Mouse (Mus musculus) NIH3T3 (cell line): ENCODE data around the gene Iqca.

Experiments
- DNase-seq: peaks from one replicate; pipeline ENCODE4 v3.0.0-alpha.2; 2012; ENCODE audit warnings: low read depth

Gene Iqca

GRCm38 (mm10) chr1:90132402-90132801 lies 20.8 kb downstream of the Iqca start:
- no peak for DNase-seq

GRCm38 (mm10) chr1:90131982-90132381 lies 21.2 kb downstream of the Iqca start:
- no peak for DNase-seq

- no peak for DNase-seq
These were observed 28.6 kb downstream of the Iqca start for GRCm38 (mm10) chr1:90124561-90124960.

- no peak for DNase-seq
These were observed 32.5 kb downstream of the Iqca start for GRCm38 (mm10) chr1:90120706-90121105.

- DNase-seq: no peak
These were observed 34.0 kb downstream of the Iqca start for GRCm38 (mm10) chr1:90119214-90119613.

- DNase-seq: no peak
These were observed 36.0 kb downstream of the Iqca start for GRCm38 (mm10) chr1:90117207-90117606.

- DNase-seq: no peak
These were observed 38.6 kb downstream of the Iqca start for GRCm38 (mm10) chr1:90114586-90114985.

GRCm38 (mm10) chr1:90113655-90114244 lies 39.5 kb downstream of the Iqca start:
- DNase-seq: no peak

- DNase-seq: no peak
These were observed 40.5 kb downstream of the Iqca start for GRCm38 (mm10) chr1:90112669-90113068.

- DNase-seq: peak; percentile 83
These were observed 41.9 kb downstream of the Iqca start for GRCm38 (mm10) chr1:90111198-90111839.

- DNase-seq: no peak
These were observed 49.2 kb downstream of the Iqca start for GRCm38 (mm10) chr1:90103896-90104487.

GRCm38 (mm10) chr1:90100360-90101232 lies 52.6 kb downstream of the Iqca start:
- DNase-seq: peak; percentile 96

GRCm38 (mm10) chr1:90092816-90093493 lies 60.2 kb downstream of the Iqca start:
- DNase-seq: no peak

- peak; percentile 28 for DNase-seq
These were observed 64.8 kb downstream of the Iqca start for GRCm38 (mm10) chr1:90088192-90088990.

GRCm38 (mm10) chr1:90086461-90086860 lies 66.7 kb downstream of the Iqca start:
- DNase-seq: no peak

- DNase-seq: no peak
These were observed 67.6 kb downstream of the Iqca start for GRCm38 (mm10) chr1:90085526-90086157.

- no peak for DNase-seq
These were observed 76.9 kb downstream of the Iqca start for GRCm38 (mm10) chr1:90076291-90076690.

- DNase-seq: peak; percentile 74
These were observed 78.4 kb downstream of the Iqca start for GRCm38 (mm10) chr1:90074779-90075178.

- DNase-seq: no peak
These were observed 81.2 kb downstream of the Iqca start for GRCm38 (mm10) chr1:90071812-90072580.

GRCm38 (mm10) chr1:90060599-90060998 lies 92.6 kb downstream of the Iqca start:
- DNase-seq: peak; percentile 88
